Mouse (Mus musculus): ENCODE measurements around the gene Slc6a13. TPM values are rescaled to one million over a fixed set of nuclear protein-coding genes. Genes with fewer than 3 reads are reported as not detected.

The Slc6a13 gene
- polyA plus RNA-seq, 1 experiment from 2014 or later: not detected

GRCm38 (mm10) chr6:121380576-121380975 lies 80.5 kb downstream of the Slc6a13 start:
- Histone ChIP-seq H3K27ac (no peak overlapping the region), H3K4me3 (ENCODE audit: inconsistent target) (no peak overlapping the region), H3K36me3 (ENCODE audit: inconsistent target) (no peaks in the 10 kb centered on the region), H3K79me2 (ENCODE audit: inconsistent target) (no peaks in the 10 kb centered on the region)
- WGBS (ENCODE audit: missing documents): 94% methylated on average over 7 of the region's 8 CpGs

- Histone ChIP-seq H3K79me2 (ENCODE audit: inconsistent target) (no peaks in the 10 kb centered on the region), H3K4me3 (ENCODE audit: inconsistent target) (no peak overlapping the region), H3K27ac (no peak overlapping the region), H3K36me3 (ENCODE audit: inconsistent target) (no peaks in the 10 kb centered on the region)
- 74% methylated on average over 10 of the region's 10 CpGs for WGBS (ENCODE audit: missing documents)
Measured at GRCm38 (mm10) chr6:121382071-121382470, 82.0 kb downstream of the Slc6a13 start.

- Histone ChIP-seq H3K27ac (no peak overlapping the region), H3K79me2 (ENCODE audit: inconsistent target) (no peaks in the 10 kb centered on the region), H3K4me3 (ENCODE audit: inconsistent target) (no peak overlapping the region), H3K36me3 (ENCODE audit: inconsistent target) (no peaks in the 10 kb centered on the region)
- 80% methylated on average over 3 of the region's 3 CpGs for WGBS (ENCODE audit: missing documents)
Measured at GRCm38 (mm10) chr6:121385397-121385796, 85.4 kb downstream of the Slc6a13 start.

Other genes with a start within 250 kb of the Slc6a13 start
- gene Mical3, start 169.2 kb upstream of the Slc6a13 start, polyA plus RNA-seq (2018): 0.91 to 1.7 TPM (median 1.1 TPM) in 3 replicates
- 1.2 to 2.8 TPM (median 2.5 TPM) in 3 replicates for gene Pex26, start 116.6 kb upstream of the Slc6a13 start, polyA plus RNA-seq (2018)
- 0.07 TPM in 1 of 3 replicates, not detected in the others for gene Tuba8, start 89.5 kb upstream of the Slc6a13 start, polyA plus RNA-seq (2018)
- 14.8 to 76.4 TPM (median 35.5 TPM) in 3 replicates for gene Usp18, start 54.3 kb upstream of the Slc6a13 start, polyA plus RNA-seq (2018)
- gene Slc6a12, start 42.8 kb downstream of the Slc6a13 start, polyA plus RNA-seq (2018): 0.39 TPM in 1 of 3 replicates, not detected in the others
- not detected in 3 replicates for gene Iqsec3, start 173.5 kb downstream of the Slc6a13 start, polyA plus RNA-seq (2018)